Mouse (Mus musculus): ENCODE results near the gene Ube2g1.

The Ube2g1 gene

GRCm38 (mm10) chr11:72712721-72713120 lies 105.6 kb downstream of the Ube2g1 start:
- no peak for TF ChIP-seq GATA4 (IDR thresholded peaks at IDR 0.05; ENCODE audit: insufficient replicate concordance, low read length)

DNA sequence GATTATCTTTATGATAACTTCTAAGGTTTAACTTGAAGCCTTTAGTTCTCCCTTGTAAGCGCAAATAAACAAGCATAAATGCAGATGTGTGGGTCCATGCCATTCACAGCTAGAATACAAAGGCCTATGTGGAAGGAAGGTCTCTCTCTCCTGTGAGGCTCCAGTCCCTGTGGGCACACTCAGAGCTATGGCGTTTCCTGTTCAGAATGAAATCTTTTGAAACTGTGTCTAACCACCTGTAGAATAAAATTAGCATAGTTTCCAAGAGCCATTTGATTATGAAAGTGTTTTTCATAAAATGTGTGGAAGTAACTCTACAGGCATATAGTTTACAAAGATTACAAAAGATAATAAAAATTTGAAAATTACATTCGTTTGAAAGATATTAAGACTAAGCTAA lies 111.1 kb downstream of the Ube2g1 start:
- TF ChIP-seq GATA4 (IDR thresholded peaks at IDR 0.05; ENCODE audit: insufficient replicate concordance, low read length), result no peak

DNA sequence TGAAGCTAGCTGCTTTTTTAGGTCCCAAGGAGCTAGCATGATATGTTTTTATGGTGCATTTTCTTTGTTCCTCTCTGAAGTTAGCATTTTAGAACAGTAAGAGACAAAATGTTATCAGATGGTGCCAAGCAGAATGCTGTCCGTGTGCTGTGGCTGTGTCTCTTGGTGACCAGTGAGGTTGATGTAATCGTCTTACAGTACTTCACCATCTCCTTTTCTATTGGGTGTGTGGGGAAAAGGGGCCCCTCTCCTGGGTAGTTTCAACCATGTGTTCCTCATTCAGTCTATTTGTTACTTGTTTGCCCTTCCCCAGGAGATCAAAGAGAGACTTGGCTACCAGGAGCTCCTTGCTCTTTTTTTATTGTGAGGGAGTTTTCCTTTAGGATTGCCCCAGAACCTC lies 116.1 kb downstream of the Ube2g1 start:
- no peak for TF ChIP-seq GATA4 (IDR thresholded peaks at IDR 0.05; ENCODE audit: insufficient replicate concordance, low read length)

GRCm38 (mm10) chr11:72723871-72724270 lies 116.8 kb downstream of the Ube2g1 start:
- TF ChIP-seq GATA4 (IDR thresholded peaks at IDR 0.05; ENCODE audit: insufficient replicate concordance, low read length), result no peak

- no peak for TF ChIP-seq GATA4 (IDR thresholded peaks at IDR 0.05; ENCODE audit: insufficient replicate concordance, low read length)
Measured at GRCm38 (mm10) chr11:72726023-72726422, 118.9 kb downstream of the Ube2g1 start.

DNA sequence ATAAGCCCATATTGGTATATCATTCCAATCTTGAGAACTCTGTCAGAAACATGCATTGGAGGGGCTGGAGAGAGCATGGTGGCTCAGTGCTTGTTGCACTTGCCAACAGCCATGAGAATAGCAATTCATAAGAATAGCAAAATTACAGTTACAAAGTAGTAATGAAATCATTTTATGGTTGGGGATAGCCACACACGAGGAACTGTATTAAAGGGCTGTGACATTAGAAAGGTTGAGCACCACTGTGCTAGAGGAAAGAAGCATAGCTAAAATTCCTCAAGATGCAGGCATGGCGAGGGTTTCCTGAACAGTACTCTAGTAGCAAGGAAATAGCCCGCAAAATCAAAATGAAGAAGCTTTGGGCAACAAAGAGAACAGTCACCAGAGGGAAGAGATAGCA lies 126.7 kb downstream of the Ube2g1 start:
- TF ChIP-seq GATA4 (IDR thresholded peaks at IDR 0.05; ENCODE audit: insufficient replicate concordance, low read length), result no peak

DNA sequence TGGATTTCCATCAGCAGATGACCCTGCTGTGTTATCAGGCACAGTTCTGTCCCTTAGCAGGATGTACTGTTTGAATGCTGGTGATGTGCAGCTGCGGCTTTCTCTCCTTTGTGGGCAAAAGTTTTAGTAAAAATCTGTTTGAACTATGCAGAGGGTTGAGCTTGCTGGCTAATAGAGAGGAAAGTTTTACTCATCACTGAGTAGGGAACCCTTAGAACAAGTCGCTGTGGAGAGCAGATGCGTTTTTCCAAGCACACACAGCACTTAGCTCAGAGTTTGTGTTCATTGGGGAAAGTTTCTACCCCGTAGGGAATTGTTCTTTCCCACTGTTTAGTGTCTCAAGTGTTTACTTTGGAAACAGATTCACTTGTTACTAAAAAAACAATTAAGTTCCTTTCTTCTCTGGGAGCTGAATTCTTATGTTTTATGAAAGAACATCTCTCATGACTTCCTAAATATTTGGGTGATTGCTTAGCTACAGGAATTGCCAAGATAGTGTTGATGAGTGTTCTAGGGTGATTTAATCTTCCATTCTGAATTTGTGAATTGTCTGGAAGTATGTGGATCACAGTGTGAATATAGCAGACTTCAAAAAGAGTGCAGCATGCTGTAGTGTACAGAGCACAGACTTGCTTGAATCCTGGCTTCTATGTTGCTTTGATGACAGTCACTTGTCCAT lies 127.9 kb downstream of the Ube2g1 start:
- no peak for TF ChIP-seq GATA4 (IDR thresholded peaks at IDR 0.05; ENCODE audit: insufficient replicate concordance, low read length)

GRCm38 (mm10) chr11:72735519-72735860 lies 128.4 kb downstream of the Ube2g1 start:
- no peak for TF ChIP-seq GATA4 (IDR thresholded peaks at IDR 0.05; ENCODE audit: insufficient replicate concordance, low read length)

Data from liver, adult (tissue).